Mouse (Mus musculus) right cerebral cortex, postnatal 25 days (tissue): Measurements from ENCODE around the gene Cfap157.
A peak's percentile ranks its signal among the peaks of the same experiment; 100 is the strongest.

Experiments
- DNase-seq: peaks from one replicate; pipeline ENCODE4 v3.0.0; 2022

Gene Cfap157

GRCm38 (mm10) chr2:32779714-32780113 lies 4.5 kb downstream of the Cfap157 start:
- DNase-seq: no peak

GRCm38 (mm10) chr2:32779131-32779530 lies 5.1 kb downstream of the Cfap157 start:
- DNase-seq: peak; percentile 51

GRCm38 (mm10) chr2:32778081-32778480 lies 6.1 kb downstream of the Cfap157 start:
- no peak for DNase-seq

GRCm38 (mm10) chr2:32776192-32776591 lies 8.0 kb downstream of the Cfap157 start:
- DNase-seq: no peak

GRCm38 (mm10) chr2:32775359-32776074 lies 8.7 kb downstream of the Cfap157 start, which contains the start of the genes Ttc16 and Ptrh1:
TSS of gene Ttc16 (minus strand) at chr2:32775633.
TSS of gene Ptrh1 (plus strand) at chr2:32775786.
- peak; percentile 97 for DNase-seq

GRCm38 (mm10) chr2:32772626-32773279 lies 11.5 kb downstream of the Cfap157 start:
- DNase-seq: no peak

GRCm38 (mm10) chr2:32771886-32772285 lies 12.3 kb downstream of the Cfap157 start:
- no peak for DNase-seq

- DNase-seq: no peak
Measured at GRCm38 (mm10) chr2:32769327-32770085, 14.7 kb downstream of the Cfap157 start.

GRCm38 (mm10) chr2:32768661-32769285 lies 15.5 kb downstream of the Cfap157 start:
- DNase-seq: no peak

- DNase-seq: no peak
Measured at GRCm38 (mm10) chr2:32767241-32767640, 17.0 kb downstream of the Cfap157 start.

GRCm38 (mm10) chr2:32763353-32763752 lies 20.9 kb downstream of the Cfap157 start:
- no peak for DNase-seq

- DNase-seq: no peak
Measured at GRCm38 (mm10) chr2:32761859-32762258, 22.4 kb downstream of the Cfap157 start.

GRCm38 (mm10) chr2:32761361-32761760 lies 22.9 kb downstream of the Cfap157 start:
- DNase-seq: peak; percentile 37

GRCm38 (mm10) chr2:32759001-32759400 lies 25.2 kb downstream of the Cfap157 start:
- no peak for DNase-seq

- DNase-seq: no peak
Measured at GRCm38 (mm10) chr2:32758503-32758902, 25.7 kb downstream of the Cfap157 start.

- peak; percentile 96 for DNase-seq
Measured at GRCm38 (mm10) chr2:32757056-32757845, 27.0 kb downstream of the Cfap157 start, which contains the start of gene Tor2a. TSS of gene Tor2a (plus strand) at chr2:32757234.

- DNase-seq: no peak
Measured at GRCm38 (mm10) chr2:32756674-32757055, 27.6 kb downstream of the Cfap157 start.

GRCm38 (mm10) chr2:32752181-32752580 lies 32.0 kb downstream of the Cfap157 start:
- DNase-seq: no peak

GRCm38 (mm10) chr2:32751665-32752033 lies 32.6 kb downstream of the Cfap157 start:
- DNase-seq: no peak

GRCm38 (mm10) chr2:32750887-32751664 lies 33.2 kb downstream of the Cfap157 start:
- DNase-seq: no peak

GRCm38 (mm10) chr2:32750199-32750598 lies 34.0 kb downstream of the Cfap157 start:
- no peak for DNase-seq
